Mouse (Mus musculus) left cerebral cortex, adult 8-10 months (tissue): ENCODE results near the gene Actr10. TPM values are rescaled to one million over a fixed set of nuclear protein-coding genes. Genes with fewer than 3 reads are reported as not detected.
A peak's percentile ranks its signal among the peaks of the same experiment; 100 is the strongest.

ENCODE experiments used
- DNase-seq, 2 experiments: peaks; one replicate each; pipeline ENCODE4 v3.0.0; 2022; ENCODE audit warnings: low spot score in 2 of 2
- total RNA-seq, 4 experiments: library from RNA; stranded (reverse); gene quantifications; 2 replicates each; pipeline ENCODE4 v1.2.4; 2022

Gene Actr10
- 100 to 1,000 TPM; 149 to 186 (median 172) TPM for total RNA-seq

- peak; percentile 76 to 90 for DNase-seq
These were observed at the start of gene Actr10 for GRCm38 (mm10) chr12:70937571-70938384. Gene Actr10, plus strand, starts transcription at chr12:70937857.

DNA sequence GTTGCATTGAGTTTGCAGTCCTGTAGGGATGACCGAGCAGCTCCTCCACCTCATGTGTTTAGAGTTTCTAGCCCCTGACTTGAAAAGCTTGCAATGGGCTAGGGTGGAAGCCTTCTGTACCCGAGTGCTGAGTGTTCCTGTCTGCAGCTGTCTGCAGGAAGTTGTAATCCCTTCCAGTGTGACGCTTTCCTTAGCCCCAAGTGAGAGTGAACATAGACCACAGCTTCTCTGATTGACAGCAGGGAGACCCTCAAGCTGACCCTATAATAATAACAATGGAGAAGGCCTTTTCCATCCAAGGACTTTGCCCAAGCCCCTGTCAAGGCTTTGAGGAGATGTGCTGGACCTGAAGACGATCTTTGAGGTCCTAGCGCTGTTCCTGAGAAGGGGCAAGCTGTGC is 47.3 kb upstream of the Actr10 start:
- no peak for DNase-seq

GRCm38 (mm10) chr12:70890874-70891470 is 46.7 kb upstream of the Actr10 start:
- no peak for DNase-seq

- DNase-seq: no peak
These were observed 42.4 kb upstream of the Actr10 start for GRCm38 (mm10) chr12:70895275-70895674.

- DNase-seq: no peak
These were observed 41.6 kb upstream of the Actr10 start for GRCm38 (mm10) chr12:70896068-70896467.

DNA sequence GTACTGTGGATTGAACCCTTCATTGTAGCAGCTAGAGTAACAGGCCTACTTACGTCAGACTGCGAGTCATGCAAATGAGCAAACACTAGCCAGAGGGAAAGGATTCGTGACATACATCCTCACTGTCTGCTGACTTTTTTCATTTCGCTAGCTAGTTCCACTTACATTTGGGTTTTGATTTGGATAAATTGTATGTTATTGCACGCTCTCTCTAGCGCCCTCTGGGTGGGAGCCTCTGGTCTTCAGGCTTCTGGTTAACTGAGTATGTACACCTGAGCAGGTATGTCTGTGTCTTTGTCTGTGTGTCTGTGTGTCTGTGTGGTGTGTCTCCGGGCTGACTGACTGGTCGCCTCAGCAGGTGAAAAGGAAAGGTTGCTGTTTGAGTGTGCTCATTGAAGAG is 40.2 kb upstream of the Actr10 start:
- DNase-seq: no peak

GRCm38 (mm10) chr12:70898450-70898849 is 39.2 kb upstream of the Actr10 start:
- DNase-seq: no peak

DNA sequence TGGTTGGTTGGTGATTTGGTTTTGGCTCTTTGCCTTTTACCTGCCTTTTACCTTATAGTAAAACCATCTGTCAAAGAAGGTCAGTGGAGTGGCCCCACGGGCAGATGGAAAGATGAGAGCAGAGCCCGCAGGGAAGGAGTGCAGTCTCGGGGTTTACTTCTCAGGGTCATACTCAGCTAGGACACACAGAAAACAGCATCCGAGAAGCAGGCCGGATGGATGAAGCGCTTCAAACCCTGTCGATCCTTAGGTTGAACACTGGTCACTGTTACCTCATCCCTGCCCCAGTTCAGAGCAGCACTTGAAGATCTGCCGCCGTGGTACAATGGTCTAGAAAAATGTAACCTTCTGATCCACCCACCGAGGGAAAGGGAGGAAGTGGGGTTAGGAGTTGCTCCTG is 33.2 kb upstream of the Actr10 start:
- DNase-seq: peak in 1 of 2 experiments; percentile 1

GRCm38 (mm10) chr12:70906867-70907266 is 30.8 kb upstream of the Actr10 start:
- no peak for DNase-seq

GRCm38 (mm10) chr12:70907651-70908050 is 30.0 kb upstream of the Actr10 start:
- DNase-seq: no peak

GRCm38 (mm10) chr12:70908076-70908475 is 29.6 kb upstream of the Actr10 start:
- DNase-seq: no peak

DNA sequence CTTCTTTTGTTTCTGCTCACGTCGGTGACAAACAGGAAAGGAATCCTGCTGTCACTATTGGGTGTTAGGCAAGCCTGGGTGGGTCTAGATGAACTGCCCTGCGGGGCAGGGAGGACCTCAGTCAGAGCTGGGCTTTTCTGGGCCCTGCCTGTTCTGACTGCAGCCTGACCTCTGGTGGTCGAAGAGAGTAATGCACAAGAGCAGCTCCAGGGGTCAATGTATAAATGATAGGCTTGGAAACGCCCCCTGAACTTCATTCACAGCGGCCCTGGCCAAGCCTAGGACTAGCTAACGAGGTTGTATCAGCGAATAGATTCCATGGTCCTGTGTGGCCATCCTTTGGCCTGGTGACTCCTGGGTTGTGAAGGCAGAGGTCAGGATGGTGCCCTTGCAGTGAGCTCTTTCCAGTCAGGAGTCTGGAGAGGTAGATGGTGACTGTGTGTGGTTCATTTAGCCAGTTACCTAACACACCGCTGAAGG is 27.4 kb upstream of the Actr10 start:
- peak in 1 of 2 experiments; percentile 71 for DNase-seq

DNA sequence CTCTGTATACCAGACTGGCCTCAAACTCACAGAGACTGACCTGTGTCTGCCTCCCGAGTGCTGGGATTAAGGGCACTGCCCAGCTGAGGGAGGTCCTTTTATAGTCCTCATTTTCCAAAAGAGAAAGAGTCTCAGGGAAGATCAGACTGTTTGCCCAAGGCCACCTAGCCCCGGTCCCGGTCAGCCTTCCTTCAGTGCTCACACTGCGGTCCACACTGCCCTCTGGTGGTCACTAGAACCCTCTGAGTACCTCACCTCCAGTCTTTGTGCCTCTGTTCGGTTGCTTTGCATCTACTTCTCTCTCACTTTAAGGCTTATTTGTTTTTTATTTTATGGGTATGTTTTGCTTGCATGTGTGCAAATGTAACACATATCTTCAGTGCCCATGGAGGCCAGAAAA is 26.6 kb upstream of the Actr10 start:
- DNase-seq: peak in 1 of 2 experiments; percentile 56

DNA sequence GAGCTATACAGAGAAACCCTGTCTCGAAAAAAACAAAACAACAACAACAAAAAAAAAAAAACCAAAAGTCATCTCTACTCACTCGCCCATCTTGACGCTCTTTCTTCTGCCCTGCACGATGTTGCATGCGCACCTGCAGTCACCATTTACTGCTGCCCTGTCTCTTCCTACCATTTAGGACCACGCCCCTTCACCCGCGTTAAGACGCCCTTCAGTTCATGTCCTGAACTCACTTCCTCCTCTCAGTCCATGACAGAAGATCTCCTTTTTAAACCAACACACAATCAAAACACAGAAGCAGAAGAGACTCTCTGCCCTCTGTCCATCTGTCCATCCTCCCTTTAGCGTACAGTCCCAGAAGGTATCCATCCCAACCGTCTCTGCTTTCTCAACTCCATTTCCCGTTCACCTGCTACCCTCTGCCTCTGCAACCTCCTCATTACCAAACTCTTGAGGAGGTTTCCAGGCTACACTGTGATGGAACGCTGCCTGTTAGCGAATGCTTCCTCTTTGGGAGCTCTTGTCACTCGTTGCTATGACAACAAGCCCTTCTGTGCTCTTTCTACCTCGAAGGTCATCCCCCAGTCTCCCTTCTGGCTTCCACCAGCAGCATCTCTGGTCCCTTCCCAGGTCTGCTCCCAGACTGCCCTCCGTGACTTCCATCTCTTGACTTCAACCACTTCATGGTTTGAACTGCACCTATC is 25.8 kb upstream of the Actr10 start:
- no peak for DNase-seq

GRCm38 (mm10) chr12:70913429-70913828 is 24.2 kb upstream of the Actr10 start:
- DNase-seq: no peak

DNA sequence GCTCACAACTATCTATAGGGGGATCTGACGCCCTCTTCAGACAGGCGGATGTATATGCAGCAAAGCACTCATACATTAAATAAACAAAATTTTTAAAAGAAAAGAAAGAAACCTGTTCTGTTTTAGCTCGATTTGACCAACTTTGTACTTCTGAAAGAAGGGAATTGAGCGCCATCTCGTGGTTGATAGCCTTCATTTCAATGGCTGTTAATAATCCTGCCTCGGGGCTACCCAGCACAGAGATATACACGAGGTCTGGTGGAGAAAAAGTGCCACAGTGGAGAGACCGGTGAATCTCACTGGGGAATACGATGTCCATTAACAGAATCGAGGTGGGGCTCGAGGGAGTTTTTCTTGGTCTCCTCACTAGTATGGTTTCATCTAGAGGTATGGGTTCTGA is 23.3 kb upstream of the Actr10 start:
- DNase-seq: no peak

GRCm38 (mm10) chr12:70929781-70930180 is 7.9 kb upstream of the Actr10 start:
- no peak for DNase-seq

DNA sequence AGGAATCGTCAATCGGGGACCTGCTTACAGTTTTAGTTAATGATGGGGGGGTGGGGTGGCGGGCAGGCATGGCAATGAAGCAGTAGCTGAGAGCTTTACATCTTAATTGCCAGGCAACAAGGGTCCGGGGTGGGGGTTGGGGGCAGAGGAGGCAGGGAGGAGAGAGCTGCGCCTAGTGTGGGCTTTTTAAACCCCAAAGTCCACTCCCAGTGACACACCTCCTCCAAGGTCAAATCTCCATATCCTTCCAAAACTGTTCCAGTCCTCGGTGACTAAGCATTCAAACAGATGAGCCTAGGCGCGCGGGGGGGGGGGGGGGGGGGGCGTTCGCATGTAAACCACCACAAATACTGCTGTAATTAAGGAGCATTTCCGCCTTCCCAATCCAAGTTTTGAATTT is 507 bp upstream of the Actr10 start:
- no peak for DNase-seq

- DNase-seq: no peak
These were observed 3.1 kb downstream of the Actr10 start for GRCm38 (mm10) chr12:70940806-70941205.

- no peak for DNase-seq
These were observed 6.5 kb downstream of the Actr10 start for GRCm38 (mm10) chr12:70944181-70944580.

- DNase-seq: no peak
These were observed 9.1 kb downstream of the Actr10 start for GRCm38 (mm10) chr12:70946585-70947256.

GRCm38 (mm10) chr12:70958640-70959039 is 21.0 kb downstream of the Actr10 start:
- DNase-seq: no peak
